Mouse (Mus musculus) neural tube, embryonic 13.5 days (tissue): ENCODE data around the gene Padi1. TPM values are rescaled to one million over a fixed set of nuclear protein-coding genes. Genes with fewer than 3 reads are reported as not detected.

Experiments used
- ATAC-seq: fragments of 200-750 bp; cut with Nextera tagmentation; 2 replicates; pipeline ENCODE4 v1.8.0; 2017; ENCODE audit warnings: low read depth, mild to moderate bottlenecking, moderate TSS enrichment, moderate library complexity
- H3K27ac ChIP-seq: fragments of 300-500 bp; sonication (generic); replicated peaks from 2 replicates; pipeline ENCODE4 v1.5.1; 2015; ENCODE audit warnings: moderate library complexity, mild to moderate bottlenecking, inconsistent platforms
- H3K27me3 ChIP-seq: fragments of 300-500 bp; sonication (generic); 2 replicates; pipeline ENCODE4 v1.6.1; 2015; ENCODE audit warnings: mild to moderate bottlenecking, inconsistent platforms
- H3K36me3 ChIP-seq: fragments of 300-500 bp; sonication (generic); 2 replicates; pipeline ENCODE4 v1.6.1; 2015; ENCODE audit warnings: mild to moderate bottlenecking, inconsistent platforms
- H3K4me1 ChIP-seq: fragments of 300-500 bp; sonication (generic); replicated peaks from 2 replicates; pipeline ENCODE4 v1.6.1; 2015; ENCODE audit warnings: inconsistent platforms
- H3K4me2 ChIP-seq: fragments of 300-500 bp; sonication (generic); 2 replicates; pipeline ENCODE4 v1.6.1; 2015; ENCODE audit warnings: inconsistent platforms, mild to moderate bottlenecking, moderate library complexity
- H3K4me3 ChIP-seq: fragments of 300-500 bp; sonication (generic); 2 replicates; pipeline ENCODE4 v1.5.1; 2015; ENCODE audit warnings: mild to moderate bottlenecking, inconsistent platforms
- H3K9ac ChIP-seq: fragments of 300-500 bp; sonication (generic); 2 replicates; pipeline ENCODE4 v1.6.1; 2015; ENCODE audit warnings: moderate library complexity, mild to moderate bottlenecking, inconsistent platforms
- H3K9me3 ChIP-seq: fragments of 300-500 bp; sonication (generic); 2 replicates; pipeline ENCODE4 v1.6.1; 2016; ENCODE audit warnings: inconsistent platforms
- WGBS: fragments of 180-500 bp; shearing (Covaris S2); methylation state at CpG from one replicate; pipeline ENCODE4 v1.1.7; 2015; 5-methylcytosine and 5-hydroxymethylcytosine counted together
- polyA plus RNA-seq: library from polyadenylated mRNA; unstranded; fragments of >200 nt; fragmentation: Nextera tagmentation; extraction: Ambion mirVana; gene quantifications from 2 replicates; pipeline ENCODE4 v1.2.1, GENCODE M21; 2015

Gene Padi1
- 0.10 and 0.11 TPM in 2 replicates for polyA plus RNA-seq

- no peak for ATAC-seq
- 0 out of 2 replicates have a peak within 1 kb of the TSS, but pooled peaks have one; percentile 3 for H3K27ac ChIP-seq
- H3K4me1 ChIP-seq = peaks cover 28% of the 10 kb centered on the region
- no peak within 1 kb of the TSS for H3K4me2 ChIP-seq
- no peak within 1 kb of the TSS for H3K4me3 ChIP-seq
- WGBS = 48% methylated on average over 6 of the region's 6 CpGs
- no peaks in the 10 kb centered on the region for H3K36me3 ChIP-seq
- H3K9ac ChIP-seq = no peak within 1 kb of the TSS
- no peaks in the 10 kb centered on the region for H3K9me3 ChIP-seq
- H3K27me3 ChIP-seq = no peaks in the 10 kb centered on the region
Measured at GRCm38 (mm10) chr4:140845666-140846065, at the start of gene Padi1. Padi1 (minus strand) TSS chr4:140845778.

GRCm38 (mm10) chr4:140892163-140892530 is 46.6 kb upstream of the Padi1 start:
- Histone ChIP-seq H3K4me2 (no peak overlapping the region), H3K9ac (no peak overlapping the region), H3K27ac (no peak overlapping the region), H3K4me1 (no peaks in the 10 kb centered on the region), H3K27me3 (no peaks in the 10 kb centered on the region), H3K4me3 (no peak overlapping the region), H3K36me3 (no peaks in the 10 kb centered on the region), H3K9me3 (peaks cover 16% of the 10 kb centered on the region)
- 72% methylated on average over 1 of the region's 1 CpGs for WGBS
- no peak for ATAC-seq

DNA sequence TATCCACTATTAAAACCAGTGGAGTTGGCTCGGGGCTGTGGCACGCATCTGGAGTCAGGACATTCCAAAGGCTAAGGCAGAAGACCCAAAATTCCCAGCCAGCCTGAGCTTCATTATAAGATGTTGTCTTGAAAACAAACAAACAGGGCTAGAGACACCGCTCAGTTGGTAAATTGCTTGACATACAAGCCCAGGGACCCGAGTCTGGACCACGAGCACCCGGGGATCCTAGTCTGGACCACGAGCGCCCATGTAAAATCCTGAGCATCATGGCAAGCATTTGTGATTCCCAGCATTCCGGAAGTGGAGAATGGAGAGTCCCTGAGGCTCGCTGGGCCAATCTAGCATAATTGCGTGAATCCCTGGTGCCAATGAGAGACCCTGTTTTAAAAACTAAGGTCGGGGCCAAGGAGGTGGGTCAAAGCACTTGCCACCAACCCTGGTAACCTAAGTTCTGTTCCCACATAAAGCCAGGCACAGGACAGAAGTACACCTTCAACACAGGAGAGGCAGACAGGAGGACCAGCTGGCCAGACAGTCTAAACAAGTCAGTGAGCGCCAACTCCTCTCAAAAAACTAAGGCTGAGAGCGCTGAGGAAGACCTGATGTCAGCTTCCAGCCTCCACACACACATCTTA is 46.1 kb upstream of the Padi1 start:
- H3K9ac ChIP-seq = no peak overlapping the region
- no peak overlapping the region for H3K4me3 ChIP-seq
- ATAC-seq = no peak
- H3K4me2 ChIP-seq = no peak overlapping the region
- H3K36me3 ChIP-seq = no peaks in the 10 kb centered on the region
- H3K27ac ChIP-seq = no peak overlapping the region
- 94% methylated on average over 14 of the region's 14 CpGs for WGBS
- H3K9me3 ChIP-seq = peaks cover 16% of the 10 kb centered on the region
- H3K27me3 ChIP-seq = no peaks in the 10 kb centered on the region
- no peaks in the 10 kb centered on the region for H3K4me1 ChIP-seq

DNA sequence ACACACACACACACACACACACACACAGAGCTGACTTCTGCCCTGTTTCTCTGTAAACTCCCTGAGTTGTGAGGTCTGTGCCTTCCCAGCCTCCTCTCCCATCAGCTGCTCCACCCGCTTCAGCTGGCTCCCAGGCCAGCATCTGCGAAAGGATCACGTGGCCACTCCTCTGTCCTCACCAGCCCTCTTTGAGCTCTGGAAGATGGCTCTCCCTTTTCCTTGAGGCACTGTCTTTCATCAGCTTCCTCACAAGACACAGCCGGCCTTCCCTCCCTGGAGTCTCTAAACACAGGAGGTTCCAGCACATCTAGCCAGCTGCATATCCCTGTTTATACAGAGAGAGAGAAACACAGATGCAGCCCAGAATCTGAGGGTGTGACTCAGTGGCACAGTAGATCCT is 38.3 kb upstream of the Padi1 start:
- Histone ChIP-seq H3K36me3 (no peaks in the 10 kb centered on the region), H3K27me3 (no peaks in the 10 kb centered on the region), H3K4me1 (no peaks in the 10 kb centered on the region), H3K4me3 (no peak overlapping the region), H3K4me2 (no peak overlapping the region), H3K9ac (no peak overlapping the region), H3K27ac (no peak overlapping the region), H3K9me3 (no peaks in the 10 kb centered on the region)
- WGBS = 47% methylated on average over 4 of the region's 4 CpGs
- no peak for ATAC-seq

DNA sequence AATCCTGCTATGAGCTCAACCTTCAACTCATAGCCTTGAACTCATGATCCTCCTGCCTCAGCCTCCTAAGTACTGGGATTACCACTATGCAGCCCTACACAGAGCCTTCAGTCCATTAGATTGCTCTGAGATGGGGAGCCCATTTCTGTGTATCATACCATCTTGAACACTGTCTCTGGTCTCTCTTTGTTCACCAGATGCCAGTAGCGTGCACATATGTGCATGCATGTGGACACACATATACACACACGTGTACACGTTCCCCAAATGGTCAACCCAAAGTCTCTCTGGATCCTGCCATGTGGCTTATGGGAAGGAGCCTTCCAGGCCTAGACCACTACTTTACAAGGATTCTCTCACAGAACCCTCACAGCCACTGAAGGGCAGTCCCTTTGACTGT is 37.4 kb upstream of the Padi1 start:
- Histone ChIP-seq H3K27ac (no peak overlapping the region), H3K9me3 (no peaks in the 10 kb centered on the region), H3K4me2 (no peak overlapping the region), H3K27me3 (no peaks in the 10 kb centered on the region), H3K36me3 (no peaks in the 10 kb centered on the region), H3K4me3 (no peak overlapping the region), H3K4me1 (no peaks in the 10 kb centered on the region), H3K9ac (no peak overlapping the region)
- no peak for ATAC-seq
- 94% methylated on average over 3 of the region's 3 CpGs for WGBS

GRCm38 (mm10) chr4:140882365-140882764 is 36.8 kb upstream of the Padi1 start:
- no peaks in the 10 kb centered on the region for H3K27me3 ChIP-seq
- H3K27ac ChIP-seq = no peak overlapping the region
- no peak overlapping the region for H3K4me3 ChIP-seq
- no peak overlapping the region for H3K9ac ChIP-seq
- H3K4me2 ChIP-seq = no peak overlapping the region
- no peaks in the 10 kb centered on the region for H3K36me3 ChIP-seq
- 62% methylated on average over 4 of the region's 4 CpGs for WGBS
- peaks cover 2% of the 10 kb centered on the region for H3K4me1 ChIP-seq
- H3K9me3 ChIP-seq = no peaks in the 10 kb centered on the region
- ATAC-seq = no peak

GRCm38 (mm10) chr4:140881771-140882170 is 36.2 kb upstream of the Padi1 start:
- 96% methylated on average over 13 of the region's 13 CpGs for WGBS
- H3K36me3 ChIP-seq = no peaks in the 10 kb centered on the region

DNA sequence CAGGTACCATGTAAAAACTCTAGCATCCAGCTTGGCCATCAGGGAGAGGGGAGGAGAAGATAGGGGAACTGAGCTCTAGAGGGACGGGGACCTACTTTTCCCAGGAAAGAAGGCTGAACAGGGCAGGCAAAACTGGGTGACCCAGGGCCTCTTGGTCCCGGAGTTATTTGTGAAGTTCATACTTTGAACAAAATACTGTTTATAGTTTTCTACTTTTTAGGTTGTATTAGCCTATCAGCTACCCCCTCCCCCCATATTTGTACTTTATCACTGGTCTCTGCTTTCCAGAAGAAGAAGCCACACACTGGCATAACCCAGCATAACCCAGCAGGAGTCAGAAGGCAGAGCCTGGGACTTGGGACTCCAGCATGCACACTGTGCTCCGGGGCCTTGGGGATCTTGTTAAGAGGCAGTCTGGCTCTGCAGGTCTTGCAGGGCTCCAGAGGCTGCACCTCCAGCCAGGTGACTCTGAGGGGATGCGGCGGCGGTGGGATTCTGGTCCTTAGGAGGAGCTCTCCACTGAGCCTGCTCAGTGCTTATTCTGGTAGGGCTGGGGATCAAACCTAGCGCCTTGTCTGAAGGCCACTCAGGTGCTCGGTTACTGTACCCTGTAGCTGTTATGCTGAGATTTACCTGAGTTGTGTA is 35.6 kb upstream of the Padi1 start:
- Histone ChIP-seq H3K27me3 (no peaks in the 10 kb centered on the region), H3K9ac (no peak overlapping the region), H3K9me3 (no peaks in the 10 kb centered on the region), H3K4me3 (no peak overlapping the region), H3K4me2 (no peak overlapping the region), H3K4me1 (peaks cover 3% of the 10 kb centered on the region), H3K36me3 (no peaks in the 10 kb centered on the region), H3K27ac (no peak overlapping the region)
- WGBS = 90% methylated on average over 8 of the region's 8 CpGs
- no peak for ATAC-seq

More at GRCm38 (mm10) chr4:140881771-140882170, 36.2 kb upstream of the Padi1 start:
- Histone ChIP-seq H3K9ac (no peak overlapping the region), H3K9me3 (no peaks in the 10 kb centered on the region), H3K27ac (no peak overlapping the region), H3K4me1 (peaks cover 3% of the 10 kb centered on the region), H3K4me2 (no peak overlapping the region), H3K4me3 (no peak overlapping the region), H3K27me3 (no peaks in the 10 kb centered on the region)
- no peak for ATAC-seq

GRCm38 (mm10) chr4:140880207-140880606 is 34.6 kb upstream of the Padi1 start:
- no peak overlapping the region for H3K9ac ChIP-seq
- no peaks in the 10 kb centered on the region for H3K9me3 ChIP-seq
- H3K4me3 ChIP-seq = no peak overlapping the region
- no peaks in the 10 kb centered on the region for H3K36me3 ChIP-seq
- H3K4me1 ChIP-seq = peaks cover 3% of the 10 kb centered on the region
- ATAC-seq = no peak
- WGBS = 89% methylated on average over 3 of the region's 3 CpGs
- no peak overlapping the region for H3K4me2 ChIP-seq
- H3K27me3 ChIP-seq = no peaks in the 10 kb centered on the region
- no peak overlapping the region for H3K27ac ChIP-seq

DNA sequence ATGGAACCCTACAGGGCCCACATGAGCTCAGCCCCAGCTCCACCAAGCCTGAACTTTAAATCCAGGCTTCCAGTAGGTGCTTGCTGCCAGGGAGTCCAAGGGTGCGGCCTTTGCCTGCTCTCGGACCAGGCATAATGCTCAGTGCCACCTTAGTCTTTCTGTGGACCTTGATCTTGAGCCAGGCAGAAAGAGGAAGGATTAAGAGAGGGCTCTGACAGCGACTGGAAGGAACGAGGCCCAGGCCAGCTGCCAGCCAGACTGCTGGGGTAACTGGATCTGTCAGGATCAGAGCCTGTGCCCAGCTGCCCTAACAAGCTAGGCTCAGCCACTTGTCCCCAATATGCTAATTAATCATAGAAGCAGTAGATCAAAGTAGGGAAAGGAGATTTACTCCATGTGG is 34.2 kb upstream of the Padi1 start:
- Histone ChIP-seq H3K9ac (no peak overlapping the region), H3K4me1 (peaks cover 3% of the 10 kb centered on the region), H3K36me3 (no peaks in the 10 kb centered on the region), H3K9me3 (no peaks in the 10 kb centered on the region), H3K27me3 (no peaks in the 10 kb centered on the region), H3K27ac (no peak overlapping the region), H3K4me2 (no peak overlapping the region), H3K4me3 (no peak overlapping the region)
- 83% methylated on average over 4 of the region's 4 CpGs for WGBS
- ATAC-seq = no peak

GRCm38 (mm10) chr4:140879116-140879515 is 33.5 kb upstream of the Padi1 start:
- Histone ChIP-seq H3K4me1 (peaks cover 3% of the 10 kb centered on the region), H3K4me2 (no peak overlapping the region), H3K9ac (no peak overlapping the region), H3K27ac (no peak overlapping the region), H3K9me3 (peaks cover 3% of the 10 kb centered on the region; the same call in 1 of the 2 replicates), H3K27me3 (no peaks in the 10 kb centered on the region), H3K36me3 (no peaks in the 10 kb centered on the region), H3K4me3 (no peak overlapping the region)
- ATAC-seq = no peak
- WGBS = 93% methylated on average over 6 of the region's 6 CpGs

DNA sequence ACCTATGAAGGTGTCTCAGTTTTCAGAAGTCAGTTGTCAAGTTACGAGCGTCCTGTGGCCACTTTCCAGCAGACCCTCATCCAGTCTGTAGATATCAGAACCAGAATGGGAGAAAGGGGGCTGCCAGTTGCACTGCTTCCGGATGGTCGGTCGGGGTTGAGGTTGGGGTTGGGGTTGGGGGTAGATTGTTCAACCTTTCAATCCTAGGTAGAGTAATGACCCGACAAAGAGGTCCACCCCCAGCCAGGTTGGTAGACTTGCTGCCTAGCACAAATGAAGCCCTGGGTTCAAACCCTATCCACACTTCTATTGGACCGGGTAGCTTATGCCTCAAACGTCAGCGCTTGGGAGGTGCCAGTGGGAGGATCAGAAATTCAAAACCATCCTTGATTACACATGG is 33.1 kb upstream of the Padi1 start:
- no peak for ATAC-seq
- Histone ChIP-seq H3K4me3 (no peak overlapping the region), H3K27ac (no peak overlapping the region), H3K4me2 (no peak overlapping the region), H3K36me3 (no peaks in the 10 kb centered on the region), H3K4me1 (peaks cover 3% of the 10 kb centered on the region), H3K27me3 (no peaks in the 10 kb centered on the region), H3K9me3 (peaks cover 6% of the 10 kb centered on the region; the same call in 1 of the 2 replicates), H3K9ac (no peak overlapping the region)
- 89% methylated on average over 9 of the region's 9 CpGs for WGBS

DNA sequence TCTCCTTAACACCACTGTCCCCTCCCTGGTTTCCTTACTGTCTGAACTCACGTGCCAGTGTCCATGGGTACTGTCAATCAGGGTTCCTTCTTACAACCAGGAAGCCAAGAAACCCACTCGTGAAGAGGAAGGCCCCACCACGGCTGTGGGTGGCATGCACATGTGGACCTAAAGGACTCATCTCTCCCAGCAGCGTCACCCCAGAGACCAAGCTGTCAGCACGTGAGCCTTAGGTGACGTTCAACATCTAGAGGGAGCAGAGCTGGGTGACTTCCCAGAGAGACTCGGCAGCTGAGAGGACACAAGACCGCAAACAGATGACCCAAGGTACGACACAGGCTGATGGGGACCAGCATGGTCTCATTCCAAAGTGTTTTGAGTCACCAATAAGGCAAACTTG is 31.9 kb upstream of the Padi1 start:
- H3K36me3 ChIP-seq = no peaks in the 10 kb centered on the region
- no peak overlapping the region for H3K27ac ChIP-seq
- no peak overlapping the region for H3K4me3 ChIP-seq
- WGBS = 61% methylated on average over 9 of the region's 9 CpGs
- H3K4me1 ChIP-seq = peaks cover 3% of the 10 kb centered on the region
- peaks cover 13% of the 10 kb centered on the region for H3K9me3 ChIP-seq
- H3K27me3 ChIP-seq = no peaks in the 10 kb centered on the region
- ATAC-seq = no peak
- no peak overlapping the region for H3K9ac ChIP-seq
- no peak overlapping the region for H3K4me2 ChIP-seq
